Mouse (Mus musculus): Measurements from ENCODE around the gene Gpatch3. TPM values are rescaled to one million over a fixed set of nuclear protein-coding genes. Genes with fewer than 3 reads are reported as not detected.

Gene Gpatch3
- polyA plus RNA-seq, 2 experiments, result 8.0 to 8.1 TPM

- TF ChIP-seq POLR2A (IDR thresholded peaks at IDR 0.05; ENCODE audit: borderline replicate concordance, extremely low read depth, insufficient read depth, insufficient read length), result no peak
- ATAC-seq (ENCODE audit: low FRiP score, low read depth), result no peak
- Histone ChIP-seq H3K4me1 (ENCODE audit: control insufficient read depth, insufficient read depth, low read length) (peaks cover 13% of the 10 kb centered on the region), H3K27ac (replicated peaks; ENCODE audit: low read depth, low read length) (no peak overlapping the region), H3K4me2 (replicated peaks; ENCODE audit: low read depth, low read length, severe bottlenecking) (no peak overlapping the region), H3K36me3 (ENCODE audit: control insufficient read depth, insufficient read depth, low read length) (peaks cover 32% of the 10 kb centered on the region), H3K27me3 (ENCODE audit: control insufficient read depth, insufficient read depth, low read length) (no peaks in the 10 kb centered on the region), H3K9me3 (ENCODE audit: control insufficient read depth, low read length) (no peaks in the 10 kb centered on the region), H3K9ac (ENCODE audit: low read depth, low read length, severe bottlenecking) (no peak overlapping the region), H3K4me3 (replicated peaks; ENCODE audit: low read length) (no peak overlapping the region)
- WGBS, result 82% methylated on average over 7 of the region's 7 CpGs
- DNase-seq (ENCODE audit: low spot score), result no peak
Measured at GRCm38 (mm10) chr4:133629191-133629590, 54.6 kb downstream of the Gpatch3 start.

- 90% methylated on average over 8 of the region's 8 CpGs for WGBS
- Histone ChIP-seq H3K4me2 (replicated peaks; ENCODE audit: low read depth, low read length, severe bottlenecking) (no peak overlapping the region), H3K4me1 (ENCODE audit: control insufficient read depth, insufficient read depth, low read length) (peaks cover 13% of the 10 kb centered on the region), H3K9me3 (ENCODE audit: control insufficient read depth, low read length) (no peaks in the 10 kb centered on the region), H3K36me3 (ENCODE audit: control insufficient read depth, insufficient read depth, low read length) (peaks cover 20% of the 10 kb centered on the region), H3K9ac (ENCODE audit: low read depth, low read length, severe bottlenecking) (no peak overlapping the region), H3K27me3 (ENCODE audit: control insufficient read depth, insufficient read depth, low read length) (no peaks in the 10 kb centered on the region), H3K4me3 (replicated peaks; ENCODE audit: low read length) (no peak overlapping the region), H3K27ac (replicated peaks; ENCODE audit: low read depth, low read length) (no peak overlapping the region)
- no peak for ATAC-seq (ENCODE audit: low FRiP score, low read depth)
- TF ChIP-seq POLR2A (IDR thresholded peaks at IDR 0.05; ENCODE audit: borderline replicate concordance, extremely low read depth, insufficient read depth, insufficient read length), result no peak
- DNase-seq (ENCODE audit: low spot score), result no peak
Measured at GRCm38 (mm10) chr4:133630326-133630920, 55.9 kb downstream of the Gpatch3 start.

GRCm38 (mm10) chr4:133631071-133631768 lies 56.7 kb downstream of the Gpatch3 start:
- Histone ChIP-seq H3K4me3 (replicated peaks; ENCODE audit: low read length) (no peak overlapping the region), H3K27me3 (ENCODE audit: control insufficient read depth, insufficient read depth, low read length) (no peaks in the 10 kb centered on the region), H3K4me1 (ENCODE audit: control insufficient read depth, insufficient read depth, low read length) (peaks cover 13% of the 10 kb centered on the region), H3K9ac (ENCODE audit: low read depth, low read length, severe bottlenecking) (no peak overlapping the region), H3K27ac (replicated peaks; ENCODE audit: low read depth, low read length) (no peak overlapping the region), H3K4me2 (replicated peaks; ENCODE audit: low read depth, low read length, severe bottlenecking) (peak overlapping the region; percentile 90), H3K9me3 (ENCODE audit: control insufficient read depth, low read length) (no peaks in the 10 kb centered on the region), H3K36me3 (ENCODE audit: control insufficient read depth, insufficient read depth, low read length) (peaks cover 12% of the 10 kb centered on the region; the same call in 1 of the 2 replicates)
- no peak for ATAC-seq (ENCODE audit: low FRiP score, low read depth)
- no peak for DNase-seq (ENCODE audit: low spot score)
- TF ChIP-seq POLR2A (IDR thresholded peaks at IDR 0.05; ENCODE audit: borderline replicate concordance, extremely low read depth, insufficient read depth, insufficient read length), result no peak
- 75% methylated on average over 14 of the region's 14 CpGs for WGBS

- no peaks in the 10 kb centered on the region for H3K27me3 ChIP-seq (ENCODE audit: control insufficient read depth, insufficient read depth, low read length)
- peak overlapping the region; percentile 77 for H3K4me3 ChIP-seq (replicated peaks; ENCODE audit: low read length)
- no peaks in the 10 kb centered on the region for H3K9me3 ChIP-seq (ENCODE audit: control insufficient read depth, low read length)
- H3K36me3 ChIP-seq (ENCODE audit: control insufficient read depth, insufficient read depth, low read length), result peaks cover 6% of the 10 kb centered on the region; the same call in 1 of the 2 replicates
- no peak for TF ChIP-seq POLR2A (IDR thresholded peaks at IDR 0.05; ENCODE audit: borderline replicate concordance, extremely low read depth, insufficient read depth, insufficient read length)
- no peak for ATAC-seq (ENCODE audit: low FRiP score, low read depth)
- H3K9ac ChIP-seq (ENCODE audit: low read depth, low read length, severe bottlenecking), result peak overlapping the region; percentile 89
- peaks cover 13% of the 10 kb centered on the region for H3K4me1 ChIP-seq (ENCODE audit: control insufficient read depth, insufficient read depth, low read length)
- DNase-seq (ENCODE audit: low spot score), result no peak
- H3K27ac ChIP-seq (replicated peaks; ENCODE audit: low read depth, low read length), result peak overlapping the region; percentile 79; the same call in 1 of the 2 replicates
- WGBS, result 37% methylated on average over 9 of the region's 9 CpGs
- peak overlapping the region; percentile 90 for H3K4me2 ChIP-seq (replicated peaks; ENCODE audit: low read depth, low read length, severe bottlenecking)
Measured at GRCm38 (mm10) chr4:133631769-133632411, 57.3 kb downstream of the Gpatch3 start.

- DNase-seq (ENCODE audit: low spot score) (no peak), ATAC-seq (ENCODE audit: low FRiP score, low read depth) (peak; percentile 79)
- H3K9ac ChIP-seq (ENCODE audit: low read depth, low read length, severe bottlenecking), result peak overlapping the region; percentile 89
- H3K27ac ChIP-seq (replicated peaks; ENCODE audit: low read depth, low read length), result peak overlapping the region; percentile 79
- WGBS, result 2% methylated on average over 54 of the region's 69 CpGs
- H3K4me2 ChIP-seq (replicated peaks; ENCODE audit: low read depth, low read length, severe bottlenecking), result peak overlapping the region; percentile 90
- no peaks in the 10 kb centered on the region for H3K27me3 ChIP-seq (ENCODE audit: control insufficient read depth, insufficient read depth, low read length)
- H3K36me3 ChIP-seq (ENCODE audit: control insufficient read depth, insufficient read depth, low read length), result 0 out of 2 replicates have a peak, but pooled peaks cover 2% of the 10 kb centered on the region
- H3K4me1 ChIP-seq (ENCODE audit: control insufficient read depth, insufficient read depth, low read length), result peaks cover 13% of the 10 kb centered on the region
- H3K4me3 ChIP-seq (replicated peaks; ENCODE audit: low read length), result peak overlapping the region; percentile 77
- TF ChIP-seq POLR2A (IDR thresholded peaks at IDR 0.05; ENCODE audit: borderline replicate concordance, extremely low read depth, insufficient read depth, insufficient read length), result no peak
- H3K9me3 ChIP-seq (ENCODE audit: control insufficient read depth, low read length), result no peaks in the 10 kb centered on the region
Measured at GRCm38 (mm10) chr4:133632483-133633327, 58.2 kb downstream of the Gpatch3 start.
